Mouse (Mus musculus): Measurements from ENCODE around the gene Mcm3.

GRCm38 (mm10) chr1:20766526-20766925 lies 53.6 kb downstream of the Mcm3 start:
- no peak for TF ChIP-seq POLR2A (IDR thresholded peaks at IDR 0.05; ENCODE audit: insufficient read depth, low read depth, low read length)
- TF ChIP-seq CTCF (IDR thresholded peaks at IDR 0.05), result no peak

Measured in heart, adult 2 months (tissue).